Comparison of ENCODE assay signal across 10 mouse cellular contexts in genomic region chr11:4803426-4803825, GRCm38 (mm10). TPM values are rescaled to one million over a fixed set of nuclear protein-coding genes. Genes with fewer than 3 reads are reported as not detected.
DNase-seq lines count a peak whose midpoint lies in the region; ATAC-seq and TF ChIP-seq lines count a peak whose summit lies in the region.
"Had no signal": no experiment of that assay in that cellular context is flagged by ENCODE, and none has a peak within 500 bp of the region (broad histone marks: within the 10 kb centered on the region; RNA-seq: fewer than 3 reads in every experiment).

No protein-coding gene starts in this region.

- no peak overlapping the region for H3K4me3 ChIP-seq in heart, adult 2 months
- no peak overlapping the region for H3K4me3 ChIP-seq in limb, embryonic 13.5 days
- H3K4me3 ChIP-seq: midbrain, embryonic 12.5 days had no signal

- no peak overlapping the region for H3K9ac ChIP-seq in heart, adult 2 months (ENCODE audit: low read depth, low read length)
- H3K9ac ChIP-seq in limb, embryonic 13.5 days = no peak overlapping the region
- H3K9ac ChIP-seq: midbrain, embryonic 12.5 days had no signal

- 69% methylated on average over 7 of the region's 7 CpGs for WGBS in heart, adult 2 months
- WGBS in limb, embryonic 13.5 days = 28% methylated on average over 7 of the region's 7 CpGs

- H3K9me3 ChIP-seq in limb, embryonic 13.5 days = no peaks in the 10 kb centered on the region
- H3K9me3 ChIP-seq: midbrain, embryonic 12.5 days had no signal

- no peak for ATAC-seq in limb, embryonic 13.5 days (ENCODE audit: low FRiP score, low read depth)
- ATAC-seq in erythroid progenitor cell, adult 5-6 weeks (replicated peaks; ENCODE audit: low FRiP score, poor library complexity, severe bottlenecking) = no peak

- no peak for DNase-seq in heart, adult 2 months
- DNase-seq in heart, postnatal 25 days (ENCODE audit: low spot score) = no peak
- DNase-seq in retina, postnatal 1 day = peak; percentile 10
- DNase-seq in retina, embryonic 14.5 days (ENCODE audit: low spot score) = no peak
- no peak for DNase-seq in cerebellum, adult 18-20 months
- no peak for DNase-seq in urinary bladder, adult 18-20 months (ENCODE audit: low spot score in 2 of 2)
- DNase-seq: lung, adult 2 months had no signal

- H3K4me2 ChIP-seq in limb, embryonic 13.5 days (replicated peaks) = no peak overlapping the region
- H3K4me2 ChIP-seq: midbrain, embryonic 12.5 days had no signal

- no peak for TF ChIP-seq EP300 in heart, adult 2 months (IDR thresholded peaks at IDR 0.05; ENCODE audit: insufficient read depth, low read depth, low read length)

- no peaks in the 10 kb centered on the region for H3K79me2 ChIP-seq in heart, adult 2 months (replicated peaks; ENCODE audit: control insufficient read depth, insufficient read depth, low read length)

- peaks cover 1% of the 10 kb centered on the region for H3K4me1 ChIP-seq in heart, adult 2 months (ENCODE audit: control insufficient read depth, insufficient read depth, low read length)
- peaks cover 9% of the 10 kb centered on the region for H3K4me1 ChIP-seq in limb, embryonic 13.5 days

- peak overlapping the region; percentile 18 for H3K27ac ChIP-seq in heart, adult 2 months
- H3K27ac ChIP-seq in limb, embryonic 13.5 days = peak overlapping the region; percentile 23; the same call in 1 of the 2 replicates
- H3K27ac ChIP-seq: midbrain, embryonic 12.5 days had no signal

- intact Hi-C loops in heart, adult 2 months (cut with DNase I) = no loop called here
- intact Hi-C loops in heart, postnatal 25 days (cut with DNase I) = no loop called here

- no peak for TF ChIP-seq CTCF in heart, adult 2 months (IDR thresholded peaks at IDR 0.05)

- H3K27me3 ChIP-seq in heart, adult 2 months (ENCODE audit: control insufficient read depth, insufficient read depth, low read length) = no peaks in the 10 kb centered on the region
- H3K27me3 ChIP-seq in limb, embryonic 13.5 days = no peaks in the 10 kb centered on the region
- H3K27me3 ChIP-seq: midbrain, embryonic 12.5 days had no signal

- peaks cover 15% of the 10 kb centered on the region for H3K36me3 ChIP-seq in heart, adult 2 months (ENCODE audit: control insufficient read depth, insufficient read depth, low read length)
- H3K36me3 ChIP-seq in limb, embryonic 13.5 days = peaks cover 56% of the 10 kb centered on the region

- TF ChIP-seq POLR2A in heart, adult 2 months (IDR thresholded peaks at IDR 0.05; ENCODE audit: insufficient read depth, low read depth, low read length) = no peak

RNA-seq across cellular contexts. Expression of gene Nf2, which starts 45.9 kb away (rescaled TPM):
- 10 to 100 TPM; 77.1 to 85.0 TPM for total RNA-seq in heart, adult 2 months (2021)
- 57.1 and 85.2 TPM in 2 replicates for polyA plus RNA-seq in heart, adult 2 months (2012; rRNA removed)
- total RNA-seq in heart, postnatal 25 days (2021) = 10 to 100 TPM; 81.5 to 83.6 TPM
- 55.2 and 56.9 TPM in 2 replicates for polyA plus RNA-seq in limb, embryonic 13.5 days (2015; fragmentation: Nextera tagmentation; extraction: Ambion mirVana)
- 7.2 and 7.5 TPM in 2 replicates for total RNA-seq in erythroid progenitor cell, adult 5-6 weeks (2015; ENCODE audit: low replicate concordance)
- total RNA-seq in erythroid progenitor cell, adult 5-6 weeks (2017; ENCODE audit: low replicate concordance) = 18.2 and 19.0 TPM in 2 replicates

RNA-seq across cellular contexts. Expression of gene Cabp7, which starts 56.8 kb away (rescaled TPM):
- not detected for total RNA-seq in heart, adult 2 months (2021)
- not detected in 2 replicates for polyA plus RNA-seq in heart, adult 2 months (2012; rRNA removed)
- total RNA-seq in heart, postnatal 25 days (2021) = not detected
- 0.13 and 0.23 TPM in 2 replicates for polyA plus RNA-seq in limb, embryonic 13.5 days (2015; fragmentation: Nextera tagmentation; extraction: Ambion mirVana)
- total RNA-seq in erythroid progenitor cell, adult 5-6 weeks (2015; ENCODE audit: low replicate concordance) = not detected in 2 replicates
- total RNA-seq in erythroid progenitor cell, adult 5-6 weeks (2017; ENCODE audit: low replicate concordance) = not detected in 2 replicates
